Mouse (Mus musculus): ENCODE results near the gene Cdh23. TPM values are rescaled to one million over a fixed set of nuclear protein-coding genes. Genes with fewer than 3 reads are reported as not detected.
"Not testable (repeated sequence)": the region's sequence is repeated elsewhere in the genome, so short reads cannot be mapped to it uniquely, and the experiment has no call there.

Gene Cdh23
- polyA plus RNA-seq, 1 experiment from 2014 or later = 0.72 TPM

- ATAC-seq (ENCODE audit: insufficient number of reproducible peaks, insufficient read depth, low FRiP score, low TSS enrichment, low read depth) = no peak
- Histone ChIP-seq H3K27ac (no peak overlapping the region), H3K9ac (no peak overlapping the region), H3K27me3 (no peaks in the 10 kb centered on the region), H3K4me1 (peaks cover 8% of the 10 kb centered on the region), H3K4me2 (no peak overlapping the region), H3K36me3 (peaks cover 29% of the 10 kb centered on the region), H3K4me3 (no peak overlapping the region), H3K9me3 (no peaks in the 10 kb centered on the region)
- 53% methylated on average over 2 of the region's 2 CpGs for WGBS
Measured at GRCm38 (mm10) chr10:60732397-60732861, 36.1 kb upstream of the Cdh23 start.

GRCm38 (mm10) chr10:60731742-60732141 lies 35.5 kb upstream of the Cdh23 start:
- H3K9ac ChIP-seq = no peak overlapping the region
- no peak overlapping the region for H3K4me3 ChIP-seq
- no peaks in the 10 kb centered on the region for H3K27me3 ChIP-seq
- H3K4me2 ChIP-seq = no peak overlapping the region
- 38% methylated on average over 5 of the region's 5 CpGs for WGBS
- peaks cover 14% of the 10 kb centered on the region for H3K4me1 ChIP-seq
- peaks cover 23% of the 10 kb centered on the region for H3K36me3 ChIP-seq
- H3K9me3 ChIP-seq = no peaks in the 10 kb centered on the region
- H3K27ac ChIP-seq = no peak overlapping the region
- ATAC-seq (ENCODE audit: insufficient number of reproducible peaks, insufficient read depth, low FRiP score, low TSS enrichment, low read depth) = no peak

GRCm38 (mm10) chr10:60727301-60727700 lies 31.0 kb upstream of the Cdh23 start:
- no peak for ATAC-seq (ENCODE audit: insufficient number of reproducible peaks, insufficient read depth, low FRiP score, low TSS enrichment, low read depth)
- H3K4me1 ChIP-seq = peaks cover 16% of the 10 kb centered on the region
- H3K9ac ChIP-seq = no peak overlapping the region
- no peak overlapping the region for H3K27ac ChIP-seq
- WGBS = 19% methylated on average over 5 of the region's 5 CpGs
- H3K4me2 ChIP-seq = no peak overlapping the region
- H3K27me3 ChIP-seq = no peaks in the 10 kb centered on the region
- H3K4me3 ChIP-seq = no peak overlapping the region
- peaks cover 34% of the 10 kb centered on the region for H3K36me3 ChIP-seq
- no peaks in the 10 kb centered on the region for H3K9me3 ChIP-seq

GRCm38 (mm10) chr10:60726896-60727295 lies 30.6 kb upstream of the Cdh23 start:
- Histone ChIP-seq H3K27ac (no peak overlapping the region), H3K9ac (no peak overlapping the region), H3K27me3 (no peaks in the 10 kb centered on the region), H3K4me1 (peaks cover 16% of the 10 kb centered on the region), H3K36me3 (peaks cover 34% of the 10 kb centered on the region), H3K4me2 (no peak overlapping the region), H3K4me3 (no peak overlapping the region), H3K9me3 (no peaks in the 10 kb centered on the region)
- WGBS = 68% methylated on average over 3 of the region's 3 CpGs
- ATAC-seq (ENCODE audit: insufficient number of reproducible peaks, insufficient read depth, low FRiP score, low TSS enrichment, low read depth) = no peak

- H3K4me2 ChIP-seq = no peak overlapping the region
- peaks cover 44% of the 10 kb centered on the region for H3K36me3 ChIP-seq
- H3K9me3 ChIP-seq = no peaks in the 10 kb centered on the region
- 78% methylated on average over 6 of the region's 6 CpGs for WGBS
- no peaks in the 10 kb centered on the region for H3K27me3 ChIP-seq
- no peak overlapping the region for H3K27ac ChIP-seq
- ATAC-seq (ENCODE audit: insufficient number of reproducible peaks, insufficient read depth, low FRiP score, low TSS enrichment, low read depth) = 0 out of 2 replicates have a peak, but pooled peaks have one; percentile 17
- no peak overlapping the region for H3K9ac ChIP-seq
- H3K4me3 ChIP-seq = no peak overlapping the region
- peaks cover 16% of the 10 kb centered on the region for H3K4me1 ChIP-seq
Measured at GRCm38 (mm10) chr10:60724496-60724895, 28.2 kb upstream of the Cdh23 start.

GRCm38 (mm10) chr10:60723345-60723744 lies 27.1 kb upstream of the Cdh23 start:
- peaks cover 16% of the 10 kb centered on the region for H3K4me1 ChIP-seq
- peaks cover 49% of the 10 kb centered on the region for H3K36me3 ChIP-seq
- no peak overlapping the region for H3K4me3 ChIP-seq
- no peak overlapping the region for H3K27ac ChIP-seq
- no peak overlapping the region for H3K4me2 ChIP-seq
- no peak for ATAC-seq (ENCODE audit: insufficient number of reproducible peaks, insufficient read depth, low FRiP score, low TSS enrichment, low read depth)
- H3K9ac ChIP-seq = no peak overlapping the region
- H3K27me3 ChIP-seq = no peaks in the 10 kb centered on the region
- WGBS = 42% methylated on average over 1 of the region's 1 CpGs
- H3K9me3 ChIP-seq = no peaks in the 10 kb centered on the region

GRCm38 (mm10) chr10:60721640-60722039 lies 25.4 kb upstream of the Cdh23 start:
- Histone ChIP-seq H3K4me1 (0 out of 2 replicates have a peak, but pooled peaks cover 2% of the 10 kb centered on the region), H3K9me3 (no peaks in the 10 kb centered on the region), H3K36me3 (peaks cover 47% of the 10 kb centered on the region), H3K27ac (no peak overlapping the region), H3K4me3 (no peak overlapping the region), H3K9ac (no peak overlapping the region), H3K27me3 (no peaks in the 10 kb centered on the region), H3K4me2 (no peak overlapping the region)
- ATAC-seq (ENCODE audit: insufficient number of reproducible peaks, insufficient read depth, low FRiP score, low TSS enrichment, low read depth) = no peak
- WGBS = 60% methylated on average over 12 of the region's 12 CpGs

- H3K9ac ChIP-seq = no peak overlapping the region
- H3K9me3 ChIP-seq = no peaks in the 10 kb centered on the region
- H3K27ac ChIP-seq = no peak overlapping the region
- no peak overlapping the region for H3K4me2 ChIP-seq
- H3K27me3 ChIP-seq = no peaks in the 10 kb centered on the region
- WGBS = 81% methylated on average over 5 of the region's 5 CpGs
- H3K4me1 ChIP-seq = no peaks in the 10 kb centered on the region
- no peak for ATAC-seq (ENCODE audit: insufficient number of reproducible peaks, insufficient read depth, low FRiP score, low TSS enrichment, low read depth)
- H3K4me3 ChIP-seq = no peak overlapping the region
- peaks cover 59% of the 10 kb centered on the region for H3K36me3 ChIP-seq
Measured at GRCm38 (mm10) chr10:60720461-60720860, 24.2 kb upstream of the Cdh23 start.

GRCm38 (mm10) chr10:60718491-60718890 lies 22.2 kb upstream of the Cdh23 start:
- H3K4me3 ChIP-seq = no peak overlapping the region
- H3K4me2 ChIP-seq = no peak overlapping the region
- 89% methylated on average over 2 of the region's 2 CpGs for WGBS
- H3K36me3 ChIP-seq = peaks cover 65% of the 10 kb centered on the region
- H3K4me1 ChIP-seq = no peaks in the 10 kb centered on the region
- no peak for ATAC-seq (ENCODE audit: insufficient number of reproducible peaks, insufficient read depth, low FRiP score, low TSS enrichment, low read depth)
- no peak overlapping the region for H3K27ac ChIP-seq
- no peaks in the 10 kb centered on the region for H3K27me3 ChIP-seq
- H3K9ac ChIP-seq = no peak overlapping the region
- peaks cover 14% of the 10 kb centered on the region for H3K9me3 ChIP-seq

- 85% methylated on average over 3 of the region's 3 CpGs for WGBS
- H3K36me3 ChIP-seq = peaks cover 74% of the 10 kb centered on the region
- ATAC-seq (ENCODE audit: insufficient number of reproducible peaks, insufficient read depth, low FRiP score, low TSS enrichment, low read depth) = no peak
Measured at GRCm38 (mm10) chr10:60716449-60716848, 20.2 kb upstream of the Cdh23 start.

GRCm38 (mm10) chr10:60712299-60712698 lies 16.0 kb upstream of the Cdh23 start:
- H3K27me3 ChIP-seq; H3K9ac ChIP-seq; H3K27ac ChIP-seq; H3K4me2 ChIP-seq; H3K4me1 ChIP-seq; ATAC-seq (ENCODE audit: insufficient number of reproducible peaks, insufficient read depth, low FRiP score, low TSS enrichment, low read depth); H3K4me3 ChIP-seq: not testable (repeated sequence)
- Histone ChIP-seq H3K36me3 (peaks cover 45% of the 10 kb centered on the region), H3K9me3 (peaks cover 14% of the 10 kb centered on the region)
- 49% methylated on average over 8 of the region's 8 CpGs for WGBS

More at GRCm38 (mm10) chr10:60716449-60716848, 20.2 kb upstream of the Cdh23 start:
- no peak overlapping the region for H3K4me2 ChIP-seq
- no peaks in the 10 kb centered on the region for H3K4me1 ChIP-seq
- H3K4me3 ChIP-seq = no peak overlapping the region
- no peak overlapping the region for H3K9ac ChIP-seq
- H3K27me3 ChIP-seq = no peaks in the 10 kb centered on the region
- peaks cover 14% of the 10 kb centered on the region for H3K9me3 ChIP-seq
- H3K27ac ChIP-seq = no peak overlapping the region

GRCm38 (mm10) chr10:60708837-60709236 lies 12.5 kb upstream of the Cdh23 start:
- H3K4me2 ChIP-seq = no peak overlapping the region
- peaks cover 17% of the 10 kb centered on the region for H3K36me3 ChIP-seq
- no peak for ATAC-seq (ENCODE audit: insufficient number of reproducible peaks, insufficient read depth, low FRiP score, low TSS enrichment, low read depth)
- H3K27ac ChIP-seq = no peak overlapping the region
- H3K27me3 ChIP-seq = no peaks in the 10 kb centered on the region
- H3K9me3 ChIP-seq = peaks cover 1% of the 10 kb centered on the region; the same call in 1 of the 2 replicates
- H3K9ac ChIP-seq = no peak overlapping the region
- H3K4me3 ChIP-seq = no peak overlapping the region
- 80% methylated on average over 5 of the region's 5 CpGs for WGBS
- H3K4me1 ChIP-seq = no peaks in the 10 kb centered on the region

All from embryonic facial prominence, embryonic 13.5 days (tissue).